Mouse (Mus musculus): ENCODE measurements at regions not wholly inside any gene's neighbourhood (a gene's known extent, or its start where the extent isn't known, plus 50 kb on each side); places are given as distances from the start of the nearest gene placed in this dataset.

GRCm38 (mm10) chr13:112000293-112000665 lies 191.5 kb upstream of the Map3k1 start:
- DNase-seq (ENCODE audit: low spot score in 2 of 2): no peak

- no peak for DNase-seq (ENCODE audit: low spot score in 2 of 2)
Measured at GRCm38 (mm10) chr13:112000696-112001095, 191.9 kb upstream of the Map3k1 start.

GRCm38 (mm10) chr13:112001155-112002025 lies 192.6 kb upstream of the Map3k1 start:
- DNase-seq (ENCODE audit: low spot score in 2 of 2): no peak

- no peak for DNase-seq (ENCODE audit: low spot score in 2 of 2)
Measured at GRCm38 (mm10) chr13:112002661-112003347, 194.0 kb upstream of the Map3k1 start.

- DNase-seq (ENCODE audit: low spot score in 2 of 2): no peak
Measured at GRCm38 (mm10) chr13:112003445-112003844, 194.7 kb upstream of the Map3k1 start.

- no peak for DNase-seq (ENCODE audit: low spot score in 2 of 2)
Measured at GRCm38 (mm10) chr13:112004126-112004525, 195.3 kb upstream of the Map3k1 start.

- no peak for DNase-seq (ENCODE audit: low spot score in 2 of 2)
Measured at GRCm38 (mm10) chr13:112005421-112005820, 196.6 kb upstream of the Map3k1 start.

- no peak for DNase-seq (ENCODE audit: low spot score in 2 of 2)
Measured at GRCm38 (mm10) chr13:112008806-112009205, 200.0 kb upstream of the Map3k1 start.

GRCm38 (mm10) chr13:112009288-112009687 lies 200.5 kb upstream of the Map3k1 start:
- DNase-seq (ENCODE audit: low spot score in 2 of 2): no peak

- no peak for DNase-seq (ENCODE audit: low spot score in 2 of 2)
Measured at GRCm38 (mm10) chr13:112010464-112010863, 201.7 kb upstream of the Map3k1 start.

GRCm38 (mm10) chr13:112012640-112013039 lies 203.8 kb upstream of the Map3k1 start:
- no peak for DNase-seq (ENCODE audit: low spot score in 2 of 2)

- DNase-seq (ENCODE audit: low spot score in 2 of 2): no peak
Measured at GRCm38 (mm10) chr13:112015083-112015482, 206.3 kb upstream of the Map3k1 start.

- no peak for DNase-seq (ENCODE audit: low spot score in 2 of 2)
Measured at GRCm38 (mm10) chr13:112016280-112016679, 207.5 kb upstream of the Map3k1 start.

GRCm38 (mm10) chr13:112018497-112019281 lies 209.9 kb upstream of the Map3k1 start:
- no peak for DNase-seq (ENCODE audit: low spot score in 2 of 2)

GRCm38 (mm10) chr13:112019575-112019974 lies 210.8 kb upstream of the Map3k1 start:
- DNase-seq (ENCODE audit: low spot score in 2 of 2): no peak

- DNase-seq (ENCODE audit: low spot score in 2 of 2): no peak
Measured at GRCm38 (mm10) chr13:112023171-112023570, 214.4 kb upstream of the Map3k1 start.

GRCm38 (mm10) chr13:112024667-112025585 lies 216.1 kb upstream of the Map3k1 start:
- no peak for DNase-seq (ENCODE audit: low spot score in 2 of 2)

- no peak for DNase-seq (ENCODE audit: low spot score in 2 of 2)
Measured at GRCm38 (mm10) chr13:112025586-112025950, 216.8 kb upstream of the Map3k1 start.

- DNase-seq (ENCODE audit: low spot score in 2 of 2): no peak
Measured at GRCm38 (mm10) chr13:112027736-112028135, 218.9 kb upstream of the Map3k1 start.

GRCm38 (mm10) chr13:112031061-112031460 lies 222.3 kb upstream of the Map3k1 start:
- DNase-seq (ENCODE audit: low spot score in 2 of 2): no peak
